Mouse (Mus musculus) kidney, adult 2 months (tissue): Measurements from ENCODE around the gene Smco3. TPM values are rescaled to one million over a fixed set of nuclear protein-coding genes. Genes with fewer than 3 reads are reported as not detected.

Experiments
- DNase-seq: peaks from one replicate; pipeline ENCODE4 v3.0.0; 2021
- H3K27ac ChIP-seq: fragments of 200-500 bp; 2 replicates; pipeline ENCODE4 v1.5.1; 2012; ENCODE audit warnings: low read depth, low read length, control low read depth, inconsistent platforms; ENCODE audit not compliant: insufficient read depth
- H3K27me3 ChIP-seq: fragments of 200-500 bp; replicated peaks from 2 replicates; pipeline ENCODE4 v1.6.1; 2012; ENCODE audit warnings: mild to moderate bottlenecking, moderate library complexity, low read length, inconsistent platforms; ENCODE audit not compliant: control insufficient read depth, insufficient read depth
- H3K36me3 ChIP-seq: fragments of 200-500 bp; 2 replicates; pipeline ENCODE4 v1.6.1; 2012; ENCODE audit warnings: mild to moderate bottlenecking, moderate library complexity, low read length, inconsistent platforms; ENCODE audit not compliant: control insufficient read depth, insufficient read depth
- H3K4me1 ChIP-seq: fragments of 200-500 bp; 2 replicates; pipeline ENCODE4 v1.6.1; 2011; ENCODE audit warnings: low read length; ENCODE audit not compliant: control insufficient read depth, insufficient read depth
- H3K4me3 ChIP-seq: fragments of 200-500 bp; 2 replicates; pipeline ENCODE4 v1.5.1; 2011; ENCODE audit warnings: mild to moderate bottlenecking, low read depth, low read length, control low read depth; ENCODE audit not compliant: insufficient read depth
- CTCF ChIP-seq: fragments of 200-500 bp; conservative IDR thresholded peaks from 2 replicates; pipeline ENCODE4 v1.5.1; 2011; ENCODE audit warnings: low read depth, mild to moderate bottlenecking, control low read depth, low read length, moderate library complexity, mixed read lengths; ENCODE audit not compliant: insufficient read depth, insufficient read length
- POLR2A ChIP-seq: fragments of 200-500 bp; IDR thresholded peaks from one replicate; pipeline ENCODE4 v1.6.1; 2011; ENCODE audit warnings: low read depth, low read length, control low read depth
- WGBS: fragments of 180-500 bp; shearing (Covaris S2); methylation state at CpG from one replicate; pipeline ENCODE4 v1.1.7; 2018; 5-methylcytosine and 5-hydroxymethylcytosine counted together
- polyA plus RNA-seq: library from polyadenylated mRNA; depleted of rRNA; stranded (reverse); fragments of >200 nt; gene quantifications from 2 replicates; pipeline ENCODE4 v1.2.3, GENCODE M21; 2012

Smco3 gene
- polyA plus RNA-seq, 1 experiment, result 0.59 TPM

GRCm38 (mm10) chr6:136847790-136848189, 12.5 kb upstream of the Smco3 start:
- no peaks in the 10 kb centered on the region for H3K27me3 ChIP-seq
- H3K27ac ChIP-seq, result no peak overlapping the region
- H3K36me3 ChIP-seq, result no peaks in the 10 kb centered on the region
- peak; percentile 63 for DNase-seq
- H3K4me3 ChIP-seq, result no peak overlapping the region
- TF ChIP-seq CTCF, result peak; percentile 68
- no peak for TF ChIP-seq POLR2A
- peaks cover 4% of the 10 kb centered on the region for H3K4me1 ChIP-seq
- WGBS, result 23% methylated on average over 2 of the region's 2 CpGs

- Histone ChIP-seq H3K4me3 (no peak overlapping the region), H3K27me3 (no peaks in the 10 kb centered on the region), H3K4me1 (no peaks in the 10 kb centered on the region; the same call in 1 of the 2 replicates), H3K27ac (no peak overlapping the region), H3K36me3 (no peaks in the 10 kb centered on the region)
- no peak for DNase-seq
- WGBS, result 96% methylated on average over 3 of the region's 3 CpGs
- TF ChIP-seq CTCF, result no peak
- TF ChIP-seq POLR2A, result no peak
These were observed 12.0 kb upstream of the Smco3 start for GRCm38 (mm10) chr6:136847267-136847666.

- Histone ChIP-seq H3K4me1 (no peaks in the 10 kb centered on the region), H3K4me3 (no peak overlapping the region), H3K27me3 (no peaks in the 10 kb centered on the region), H3K36me3 (no peaks in the 10 kb centered on the region), H3K27ac (no peak overlapping the region)
- no peak for DNase-seq
- WGBS, result 75% methylated on average over 5 of the region's 5 CpGs
- no peak for TF ChIP-seq CTCF
- no peak for TF ChIP-seq POLR2A
These were observed 10.6 kb upstream of the Smco3 start for GRCm38 (mm10) chr6:136845706-136846480.

GRCm38 (mm10) chr6:136844903-136845302, 9.7 kb upstream of the Smco3 start:
- no peak for DNase-seq
- TF ChIP-seq CTCF, result no peak
- no peak for TF ChIP-seq POLR2A
- Histone ChIP-seq H3K36me3 (no peaks in the 10 kb centered on the region), H3K27me3 (no peaks in the 10 kb centered on the region), H3K4me3 (no peak overlapping the region), H3K27ac (no peak overlapping the region), H3K4me1 (no peaks in the 10 kb centered on the region)
- 87% methylated on average over 2 of the region's 2 CpGs for WGBS

- Histone ChIP-seq H3K27me3 (no peaks in the 10 kb centered on the region), H3K4me1 (no peaks in the 10 kb centered on the region), H3K4me3 (no peak overlapping the region), H3K36me3 (no peaks in the 10 kb centered on the region), H3K27ac (no peak overlapping the region)
- WGBS, result 77% methylated on average over 3 of the region's 3 CpGs
- TF ChIP-seq POLR2A, result no peak
- TF ChIP-seq CTCF, result no peak
- no peak for DNase-seq
These were observed 2.1 kb upstream of the Smco3 start for GRCm38 (mm10) chr6:136837323-136837722.

GRCm38 (mm10) chr6:136831712-136832111, 3.5 kb downstream of the Smco3 start:
- DNase-seq, result no peak
- peaks cover 4% of the 10 kb centered on the region for H3K4me1 ChIP-seq
- WGBS, result 69% methylated on average over 5 of the region's 5 CpGs
- no peak for TF ChIP-seq CTCF
- no peak overlapping the region for H3K27ac ChIP-seq
- H3K4me3 ChIP-seq, result no peak overlapping the region
- no peaks in the 10 kb centered on the region for H3K27me3 ChIP-seq
- no peaks in the 10 kb centered on the region for H3K36me3 ChIP-seq

GRCm38 (mm10) chr6:136828681-136829080, 6.6 kb downstream of the Smco3 start:
- no peak for TF ChIP-seq CTCF
- TF ChIP-seq POLR2A, result no peak
- 37% methylated on average over 4 of the region's 4 CpGs for WGBS
- H3K27ac ChIP-seq, result peak overlapping the region; percentile 75; the same call in 1 of the 2 replicates
- no peak for DNase-seq
- peaks cover 5% of the 10 kb centered on the region; the same call in 1 of the 2 replicates for H3K36me3 ChIP-seq
- peaks cover 4% of the 10 kb centered on the region for H3K4me1 ChIP-seq
- H3K27me3 ChIP-seq, result no peaks in the 10 kb centered on the region
- peak overlapping the region; percentile 44; the same call in 1 of the 2 replicates for H3K4me3 ChIP-seq
